Mouse (Mus musculus): ENCODE measurements around the gene Gpr4.

GRCm38 (mm10) chr7:19229404-19229803, 17.1 kb downstream of the Gpr4 start:
- TF ChIP-seq CTCF (IDR thresholded peaks at IDR 0.05; ENCODE audit: insufficient read depth, low read length): no peak
- no peak for TF ChIP-seq POLR2A (IDR thresholded peaks at IDR 0.05; ENCODE audit: borderline replicate concordance, extremely low read depth, low read depth, low read length)

Data from lung, adult 2 months (tissue).